Mouse (Mus musculus): ENCODE results near the gene Ninj2.

The Ninj2 gene

DNA sequence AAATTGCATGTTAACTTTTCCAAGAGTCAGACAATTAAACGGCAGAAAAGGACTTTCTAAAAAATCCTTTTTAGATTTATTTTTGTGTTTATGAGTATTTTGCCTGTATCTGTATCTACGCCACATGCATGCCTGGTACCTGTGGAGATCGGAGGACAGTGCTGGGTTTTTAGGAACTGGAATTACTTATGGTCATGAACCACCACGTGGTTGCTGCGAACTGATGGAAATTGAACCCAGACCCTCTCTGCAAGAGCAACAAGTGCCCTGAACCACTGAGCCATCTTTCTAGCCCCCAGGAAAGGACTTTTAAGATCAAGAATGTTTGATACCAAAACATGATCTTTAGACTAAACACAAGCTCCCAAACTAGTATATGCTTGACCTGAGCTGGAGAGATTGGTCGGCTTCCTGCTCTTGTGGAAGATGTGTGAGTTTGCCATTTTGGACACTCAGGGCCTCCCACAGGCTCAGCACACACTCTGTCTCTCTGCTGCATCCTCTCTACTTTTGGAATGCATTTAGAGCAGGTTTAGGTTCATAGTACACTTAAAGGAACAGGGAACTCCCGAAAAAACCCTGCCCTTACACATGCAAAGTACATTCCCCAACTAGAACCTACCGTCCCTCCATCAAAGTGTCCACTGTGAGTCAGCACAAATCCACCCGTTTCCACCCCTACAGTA, 1.1 kb downstream of the Ninj2 start:
- in situ Hi-C loops (cut with MboI, MseI), result no loop called here

- in situ Hi-C loops (cut with MboI, MseI), result no loop called here
These were observed 1.9 kb downstream of the Ninj2 start for GRCm38 (mm10) chr6:120095096-120095495.

- in situ Hi-C loops (cut with MboI, MseI), result no loop called here
These were observed 2.4 kb downstream of the Ninj2 start for GRCm38 (mm10) chr6:120095501-120095900.

GRCm38 (mm10) chr6:120099392-120099791, 6.2 kb downstream of the Ninj2 start:
- in situ Hi-C loops (cut with MboI, MseI), result no loop called here

DNA sequence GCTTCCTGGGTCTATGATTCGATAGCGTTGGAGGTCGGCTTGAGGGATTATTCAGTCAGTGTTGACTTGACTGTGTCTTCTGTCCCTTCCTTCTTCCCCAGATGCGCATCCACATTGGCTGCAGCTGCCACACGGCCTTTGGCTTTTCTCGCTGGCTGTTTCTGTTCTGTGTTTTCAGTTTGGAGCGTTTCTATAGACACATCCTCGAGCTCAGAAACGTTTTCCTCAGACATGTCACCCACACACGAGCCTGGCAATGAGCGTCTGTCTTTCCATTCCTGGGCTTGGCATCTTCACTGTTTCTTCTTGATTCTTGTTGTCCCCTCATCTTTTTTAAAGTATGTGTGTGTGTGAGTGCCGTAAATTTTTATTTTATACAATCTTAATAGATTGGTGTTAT, 8.1 kb downstream of the Ninj2 start:
- in situ Hi-C loops (cut with MboI, MseI), result no loop called here

- in situ Hi-C loops (cut with MboI, MseI), result no loop called here
These were observed 8.8 kb downstream of the Ninj2 start for GRCm38 (mm10) chr6:120101996-120102395.

GRCm38 (mm10) chr6:120103104-120103503, 10.0 kb downstream of the Ninj2 start:
- in situ Hi-C loops (cut with MboI, MseI), result no loop called here

- in situ Hi-C loops (cut with MboI, MseI), result no loop called here
These were observed 11.9 kb downstream of the Ninj2 start for GRCm38 (mm10) chr6:120105055-120105454.

- in situ Hi-C loops (cut with MboI, MseI), result no loop called here
These were observed 14.4 kb downstream of the Ninj2 start for GRCm38 (mm10) chr6:120107586-120107985.

DNA sequence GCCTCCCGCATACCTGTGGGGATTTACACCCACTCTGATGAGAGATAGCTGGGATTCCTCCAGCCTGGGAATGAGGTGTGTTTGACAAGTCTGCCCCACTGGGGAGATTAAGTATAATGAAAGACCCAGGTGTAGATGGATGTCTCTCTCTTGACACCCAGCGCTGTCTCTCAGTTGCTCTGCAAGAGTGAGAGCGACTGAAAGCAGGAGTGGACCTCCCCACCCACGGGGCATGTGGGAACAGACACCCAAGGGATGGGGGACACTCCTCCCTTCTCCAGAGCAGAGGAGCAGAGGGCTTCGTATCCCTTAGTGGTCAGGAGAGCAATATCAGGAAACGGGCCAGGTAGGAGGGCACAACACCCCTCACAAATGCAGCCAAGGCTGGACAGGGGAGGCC, 14.9 kb downstream of the Ninj2 start:
- in situ Hi-C loops (cut with MboI, MseI), result no loop called here

DNA sequence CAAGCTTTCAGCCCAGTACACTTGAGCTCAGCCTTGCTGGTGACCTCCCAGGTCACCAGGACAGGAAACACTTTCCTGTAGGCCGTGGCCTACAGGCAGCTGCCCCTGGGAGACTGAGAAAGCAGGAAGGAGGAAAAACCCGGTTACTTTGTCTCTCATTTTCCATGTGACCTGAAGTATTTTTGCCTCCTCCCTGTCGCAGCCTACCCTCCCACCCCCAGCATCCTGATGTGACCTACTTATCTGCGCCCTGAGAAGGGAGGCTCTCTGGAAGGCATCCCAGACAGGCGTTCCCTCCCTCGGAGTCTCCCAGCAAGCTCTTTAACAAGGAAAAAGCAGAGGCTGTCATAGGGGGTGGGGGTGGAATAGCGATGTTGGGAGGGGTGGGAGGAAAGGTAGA, 16.0 kb downstream of the Ninj2 start:
- in situ Hi-C loops (cut with MboI, MseI), result no loop called here

GRCm38 (mm10) chr6:120109932-120110331, 16.8 kb downstream of the Ninj2 start:
- in situ Hi-C loops (cut with MboI, MseI), result loop anchor here (10.0 kb wide), 1 partner anchor 85 kb away; no protein-coding TSS in a partner anchor

- in situ Hi-C loops (cut with MboI, MseI), result loop anchor here (10.0 kb wide), 1 partner anchor 84 kb away; no protein-coding TSS in a partner anchor
These were observed 17.7 kb downstream of the Ninj2 start for GRCm38 (mm10) chr6:120110738-120111409.

- in situ Hi-C loops (cut with MboI, MseI), result loop anchor here (10.0 kb wide), 1 partner anchor 83 kb away; no protein-coding TSS in a partner anchor
These were observed 18.2 kb downstream of the Ninj2 start for GRCm38 (mm10) chr6:120111410-120111783.

GRCm38 (mm10) chr6:120111984-120112803, 19.0 kb downstream of the Ninj2 start:
- in situ Hi-C loops (cut with MboI, MseI), result loop anchor here (10.0 kb wide), 1 partner anchor 83 kb away; no protein-coding TSS in a partner anchor

- in situ Hi-C loops (cut with MboI, MseI), result loop anchor here (10.0 kb wide), 1 partner anchor 81 kb away; no protein-coding TSS in a partner anchor
These were observed 20.7 kb downstream of the Ninj2 start for GRCm38 (mm10) chr6:120113856-120114255.

- in situ Hi-C loops (cut with MboI, MseI), result loop anchor here (10.0 kb wide), 1 partner anchor 81 kb away; no protein-coding TSS in a partner anchor
These were observed 21.1 kb downstream of the Ninj2 start for GRCm38 (mm10) chr6:120114271-120114670.

GRCm38 (mm10) chr6:120114698-120115097, 21.5 kb downstream of the Ninj2 start:
- in situ Hi-C loops (cut with MboI, MseI), result loop anchor here (5.0 to 10.0 kb wide), 2 partner anchors 32 to 80 kb away; no protein-coding TSS in a partner anchor

DNA sequence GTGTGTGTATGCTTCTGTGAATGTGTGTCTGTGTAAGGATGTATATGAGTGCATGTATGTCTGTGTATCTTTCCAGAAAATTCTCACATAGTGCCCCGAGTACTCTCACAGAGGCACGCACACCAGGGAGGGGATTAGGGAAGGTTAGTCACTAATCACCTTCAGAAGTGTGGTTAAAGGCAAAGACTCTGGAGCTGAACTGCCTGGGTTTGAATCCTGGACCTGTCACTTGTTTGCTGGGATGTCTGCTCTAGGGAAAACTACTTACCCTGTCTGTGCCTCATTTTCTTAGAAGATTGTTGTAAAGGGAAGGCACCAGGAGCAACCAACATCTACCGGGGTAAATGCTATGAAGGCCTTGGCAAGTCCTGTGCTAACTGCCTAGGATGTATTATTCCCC, 22.3 kb downstream of the Ninj2 start:
- in situ Hi-C loops (cut with MboI, MseI), result loop anchor here (5.0 to 10.0 kb wide), 2 partner anchors 33 to 79 kb away; no protein-coding TSS in a partner anchor

DNA sequence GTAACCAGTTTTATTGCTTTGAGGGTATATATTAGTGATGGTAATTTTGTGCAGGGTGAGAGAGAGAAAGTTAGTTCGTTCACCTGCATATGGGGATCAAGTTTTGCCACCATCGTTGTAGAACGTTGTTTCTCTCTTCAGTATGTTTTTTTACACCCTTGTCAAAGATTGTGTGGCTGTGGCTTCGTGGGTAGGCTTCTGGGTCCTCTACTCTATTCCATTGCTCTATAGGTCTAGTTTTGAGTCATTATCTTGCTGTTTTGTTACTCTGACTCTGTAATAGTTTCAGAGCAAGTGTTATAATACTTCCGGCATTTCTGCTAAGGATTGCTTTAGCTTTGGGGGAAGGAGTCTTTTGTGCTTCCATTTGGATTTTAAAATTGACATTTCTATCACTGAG, 26.7 kb downstream of the Ninj2 start:
- in situ Hi-C loops (cut with MboI, MseI), result loop anchor here (5.0 to 10.0 kb wide), 2 partner anchors 38 to 75 kb away; no protein-coding TSS in a partner anchor

DNA sequence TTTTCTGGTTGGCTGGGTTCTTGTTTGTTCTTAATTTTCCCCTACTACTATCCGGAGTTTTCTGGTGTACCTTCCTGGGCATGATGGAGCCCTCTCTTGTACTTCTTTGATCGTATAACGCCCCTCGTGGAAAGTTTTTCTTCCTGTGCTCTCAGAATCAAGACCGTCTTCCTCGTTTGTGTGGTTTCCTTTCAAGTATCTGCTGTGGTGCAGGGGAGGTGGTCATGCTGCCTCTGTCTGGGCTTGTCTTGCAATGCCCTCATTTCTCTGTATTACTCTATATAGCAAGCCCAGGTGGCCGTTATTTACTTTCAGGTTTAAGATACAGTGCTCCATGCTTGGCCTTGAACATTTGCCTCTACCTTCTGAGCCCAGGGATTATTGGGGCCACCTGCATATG, 31.5 kb downstream of the Ninj2 start:
- in situ Hi-C loops (cut with MboI, MseI), result no loop called here

- in situ Hi-C loops (cut with MboI, MseI), result no loop called here
These were observed 33.3 kb downstream of the Ninj2 start for GRCm38 (mm10) chr6:120126456-120126855.

Data from regulatory T cell (primary cell).